Mouse (Mus musculus) 3134 (cell line): ENCODE measurements at regions not wholly inside any gene's neighbourhood (a gene's known extent, or its start where the extent isn't known, plus 50 kb on each side); places are given as distances from the start of the nearest gene placed in this dataset.

Source experiments
- DNase-seq: peaks from one replicate; pipeline ENCODE4 v3.0.0-alpha.2; 2011; ENCODE audit warnings: low spot score; ENCODE audit not compliant: insufficient read length; ENCODE audit errors: extremely low read depth

DNA sequence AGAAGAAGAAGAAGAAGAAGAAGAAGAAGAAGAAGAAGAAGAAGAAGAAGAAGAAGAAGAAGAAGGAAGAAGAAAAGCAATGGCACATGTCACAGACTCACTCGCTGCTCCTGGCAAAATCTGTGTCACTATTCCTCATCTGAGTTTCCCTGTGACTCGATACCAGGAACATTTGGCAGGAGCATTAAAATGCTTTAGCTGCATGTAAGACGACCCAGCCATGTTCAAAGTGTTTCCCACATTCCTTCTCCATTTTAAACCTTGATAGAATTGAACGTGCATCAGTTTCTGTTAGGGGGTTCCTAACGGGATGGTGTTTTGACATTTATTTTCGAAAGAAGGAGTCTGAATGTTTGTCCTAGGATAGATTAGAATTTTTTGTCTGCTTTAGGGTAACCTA lies 51.2 kb upstream of the Pja2 start:
- DNase-seq = no peak

DNA sequence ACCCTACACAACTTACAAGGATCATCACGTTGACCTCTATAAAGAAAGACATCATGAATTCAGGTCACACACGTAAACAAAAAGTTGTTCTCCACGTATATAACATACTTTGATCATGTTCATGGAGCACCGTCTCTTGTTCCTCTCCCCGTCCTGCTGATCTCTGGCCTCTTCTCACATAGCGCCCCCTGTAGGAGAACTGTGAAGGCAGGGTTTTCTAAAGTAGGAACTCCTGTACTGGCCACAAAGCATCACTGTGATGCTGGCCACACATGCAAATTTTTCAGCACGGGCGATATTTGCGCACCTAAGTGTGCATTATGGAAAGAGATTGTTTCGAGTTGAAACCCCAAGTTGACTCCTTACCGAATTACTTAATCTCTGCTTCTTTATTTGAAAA lies 51.9 kb upstream of the Pja2 start:
- DNase-seq = no peak

DNA sequence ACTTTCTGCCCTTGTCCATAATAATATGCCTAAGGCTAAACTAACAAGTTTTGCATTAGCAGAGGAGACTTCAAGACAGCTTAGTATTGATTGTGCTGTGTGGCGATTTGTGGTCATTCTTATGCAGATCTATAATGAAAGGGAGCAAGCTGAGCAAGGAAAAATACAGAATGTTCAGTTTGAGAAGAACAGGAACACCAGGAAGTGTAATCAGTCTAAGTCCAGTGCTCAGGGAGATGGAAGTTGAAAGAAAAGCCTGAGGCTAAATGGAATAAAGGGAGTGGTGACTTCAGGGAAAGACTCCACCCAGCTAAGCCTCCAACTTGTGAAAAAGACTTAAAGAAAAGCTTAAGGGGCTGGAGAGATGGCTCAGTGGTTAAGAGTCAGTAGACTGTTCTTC lies 58.6 kb upstream of the Pja2 start:
- no peak for DNase-seq

DNA sequence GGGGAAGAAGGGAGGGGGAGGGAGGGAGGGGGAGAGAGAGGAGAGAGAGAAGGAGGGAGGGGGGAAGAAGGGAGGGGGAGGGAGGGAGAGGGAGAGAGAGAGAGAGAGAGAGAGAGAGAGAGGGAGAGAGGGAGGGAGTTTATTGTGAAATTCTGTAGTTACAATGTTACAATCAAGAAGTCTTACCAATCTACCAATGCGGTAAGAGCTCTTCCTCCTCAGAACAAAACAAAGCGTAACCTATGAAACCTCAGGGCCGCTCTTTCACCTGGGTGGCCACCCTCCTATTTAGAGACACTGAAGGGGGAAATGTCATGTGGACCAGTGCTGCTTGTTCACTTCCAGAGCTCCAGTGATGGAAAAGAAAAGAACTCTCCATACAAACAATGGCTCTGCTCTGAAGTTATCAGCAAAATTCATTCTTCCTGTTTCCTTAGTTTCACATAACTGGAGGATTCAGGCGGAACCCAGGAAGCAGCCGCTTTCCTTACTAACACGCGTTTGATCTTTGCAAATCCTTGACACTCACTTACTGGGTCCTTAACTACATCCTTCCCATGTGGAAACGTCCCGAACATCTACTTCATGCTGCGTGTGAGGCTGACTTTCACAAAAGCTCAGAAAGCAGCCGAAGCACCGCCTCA lies 65.7 kb upstream of the Pja2 start:
- DNase-seq = no peak

DNA sequence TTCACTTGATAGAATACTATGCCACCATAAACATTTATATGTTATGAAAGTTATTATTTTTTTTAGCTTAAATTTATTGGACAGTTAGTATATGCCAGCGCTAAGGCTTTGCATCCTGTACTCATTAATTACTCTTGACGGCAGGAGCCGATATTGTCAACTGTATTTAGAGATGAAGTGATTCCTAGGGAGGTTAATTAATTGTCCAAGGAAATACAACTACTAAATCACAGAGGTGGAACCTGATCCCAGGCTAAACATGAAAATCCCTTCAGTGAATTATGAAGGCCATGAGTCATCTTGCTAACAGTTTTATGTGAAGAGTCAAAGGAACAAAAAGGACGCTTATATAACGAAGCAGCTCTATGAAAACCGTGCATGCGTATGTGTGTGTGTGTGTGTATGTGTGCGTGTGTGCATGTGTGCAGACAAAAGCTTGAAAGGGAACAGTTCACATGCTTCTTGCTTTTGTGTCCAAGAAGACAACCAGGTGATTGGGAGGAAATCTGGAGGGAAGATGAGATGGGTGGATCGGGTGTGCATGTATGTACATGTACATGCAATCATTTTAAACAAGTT lies 66.5 kb upstream of the Pja2 start:
- no peak for DNase-seq

DNA sequence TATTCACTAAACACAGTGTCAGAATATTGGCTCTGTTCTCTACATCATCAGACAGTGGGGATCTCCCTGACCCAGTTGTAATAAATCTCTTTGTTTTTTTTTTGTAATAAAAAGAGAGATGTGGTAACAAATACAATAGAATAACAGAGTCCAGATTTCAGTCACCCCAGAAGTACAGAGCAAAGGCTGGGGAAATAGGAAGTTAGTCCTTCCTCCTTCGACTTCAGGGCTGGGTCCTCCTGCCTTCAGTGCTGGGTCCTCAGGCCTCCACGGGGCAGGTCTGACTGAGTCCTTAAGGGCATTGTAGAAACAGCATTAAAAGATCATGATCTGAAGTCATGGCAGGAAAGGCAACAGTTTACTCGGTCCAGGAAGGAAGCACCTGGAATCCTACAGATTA lies 67.0 kb upstream of the Pja2 start:
- no peak for DNase-seq

DNA sequence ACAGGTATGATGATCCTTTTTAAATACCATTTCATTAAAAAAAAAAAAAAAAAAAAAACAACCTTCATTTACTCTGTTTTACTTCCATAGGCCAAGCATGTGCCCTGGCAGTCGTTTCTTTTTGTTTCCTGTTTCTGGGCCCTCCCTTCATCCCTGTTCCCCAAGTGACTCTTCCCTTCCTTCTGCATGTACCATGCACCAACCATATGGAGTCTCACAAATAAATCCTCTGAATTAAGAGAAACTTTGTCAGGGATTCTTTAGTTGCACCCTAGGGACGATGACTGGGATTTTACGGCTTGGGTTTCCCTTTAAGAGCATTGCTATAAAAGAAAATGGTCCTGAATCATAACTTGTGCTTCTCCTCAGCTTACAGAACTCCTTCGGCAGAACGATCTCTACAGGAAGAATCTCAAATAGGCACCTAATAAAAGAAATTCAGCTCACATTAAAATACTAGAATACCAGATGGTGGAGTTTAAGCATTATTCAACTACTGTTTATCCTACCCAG lies 75.1 kb upstream of the Pja2 start:
- DNase-seq = peak; percentile 35

DNA sequence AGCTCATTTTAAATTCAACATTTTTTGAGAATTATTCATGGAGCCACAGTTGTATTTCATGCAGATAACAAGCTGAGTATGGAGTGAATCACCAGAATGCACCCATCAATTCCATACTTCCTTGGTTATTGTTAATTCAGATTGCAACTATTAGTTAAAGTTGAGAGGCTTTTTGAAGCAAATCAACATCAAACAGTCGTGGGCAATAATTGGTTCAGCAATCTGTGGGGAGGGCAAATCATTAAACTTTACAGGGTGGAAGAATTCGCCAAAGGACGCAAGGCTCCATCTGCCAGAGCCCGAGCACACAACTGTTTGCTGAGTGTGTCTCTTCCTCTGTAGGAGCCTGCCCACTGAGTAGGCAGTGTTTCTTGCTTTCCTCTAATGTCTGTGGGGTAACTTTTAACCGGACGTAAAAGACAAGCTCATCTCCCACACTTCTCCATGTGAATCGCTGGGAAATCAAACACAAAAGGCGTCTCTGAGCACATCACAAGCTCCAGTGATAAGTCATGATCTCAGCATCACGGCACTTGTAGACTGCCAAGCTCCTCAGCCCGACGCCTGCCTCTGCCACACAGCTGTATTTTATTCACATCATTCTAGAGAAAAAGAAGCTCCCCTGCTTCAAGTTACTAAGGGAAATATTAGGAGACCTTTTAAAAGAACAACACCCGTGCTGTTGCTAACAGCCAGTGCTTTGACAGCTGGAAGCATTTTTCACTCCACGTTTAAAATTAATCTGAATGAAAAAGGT lies 75.7 kb upstream of the Pja2 start:
- DNase-seq = peak; percentile 52

DNA sequence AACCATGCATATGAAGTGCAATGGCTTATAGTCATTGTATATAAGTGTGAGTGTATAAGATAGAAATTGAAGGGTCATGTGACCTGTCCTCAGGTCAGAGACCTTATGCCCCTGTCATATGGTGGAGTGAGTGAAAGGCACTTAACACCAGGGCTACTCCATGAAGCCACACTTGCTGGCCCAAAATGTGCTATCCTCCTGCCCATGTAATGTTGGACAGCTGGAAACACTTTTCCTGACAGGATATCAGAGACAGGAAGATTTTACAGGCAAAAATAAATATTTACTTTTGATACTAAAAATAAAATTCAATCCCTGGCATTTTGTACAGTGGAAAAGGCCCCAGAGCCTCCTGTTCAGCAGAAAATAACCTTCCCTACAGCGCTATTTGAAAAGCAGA lies 94.1 kb upstream of the Pja2 start:
- no peak for DNase-seq

DNA sequence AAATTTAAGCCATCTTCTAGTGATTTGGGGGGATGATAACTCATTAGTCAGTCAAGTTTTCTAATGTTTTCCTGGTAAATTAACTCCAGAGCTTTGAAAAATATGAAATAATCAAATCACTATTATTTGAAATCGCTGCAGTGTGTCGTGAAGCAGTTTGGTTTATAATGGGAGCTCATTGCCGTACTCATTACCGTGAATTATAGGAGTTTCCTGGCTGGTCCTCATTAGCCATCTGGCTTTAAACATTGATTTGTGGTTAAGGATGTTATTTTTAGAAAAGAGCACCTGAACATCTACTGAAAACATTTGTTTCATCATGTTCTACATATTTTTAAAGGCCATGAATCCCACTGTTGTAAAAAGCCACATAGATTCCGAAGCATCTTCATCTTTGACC lies 94.8 kb upstream of the Pja2 start:
- no peak for DNase-seq

DNA sequence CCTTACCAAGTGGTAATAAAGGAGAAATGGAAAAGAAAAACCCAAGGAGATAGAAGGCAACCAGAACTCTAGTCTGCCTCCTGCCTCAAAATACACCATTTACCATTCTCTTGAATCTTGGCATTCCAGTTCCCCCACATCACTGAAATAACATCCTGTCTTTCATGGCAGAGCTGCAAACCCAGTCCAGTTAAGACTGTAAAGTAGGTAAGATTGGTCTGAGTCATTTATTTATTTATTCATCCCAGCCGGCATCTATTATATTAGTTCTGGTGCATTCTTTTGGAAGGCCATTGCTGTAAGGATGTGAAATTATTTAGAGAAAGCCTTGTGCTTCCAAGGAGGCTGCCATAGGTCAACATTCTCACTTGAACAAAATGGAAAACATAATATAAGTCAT lies 107.9 kb upstream of the Pja2 start:
- no peak for DNase-seq

DNA sequence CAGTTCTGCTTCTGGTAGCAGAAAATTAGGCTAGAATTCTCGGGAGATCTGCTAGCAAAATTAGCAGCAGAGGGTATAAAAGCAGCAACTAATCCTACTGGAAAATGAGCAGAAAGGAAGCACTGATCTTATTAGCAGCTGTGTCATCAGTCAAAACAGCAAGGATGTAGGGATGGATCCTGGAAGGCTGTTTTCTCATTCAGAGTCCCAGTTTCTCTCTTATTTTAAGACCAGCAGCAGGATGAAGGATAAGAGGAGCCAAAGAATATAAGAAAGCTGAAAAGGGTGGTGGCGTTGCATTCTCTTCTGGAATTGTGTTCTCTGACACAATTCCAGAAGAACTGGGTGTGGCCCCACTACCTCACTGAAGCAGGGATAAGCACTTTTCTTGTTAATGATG lies 123.0 kb upstream of the Pja2 start:
- no peak for DNase-seq

DNA sequence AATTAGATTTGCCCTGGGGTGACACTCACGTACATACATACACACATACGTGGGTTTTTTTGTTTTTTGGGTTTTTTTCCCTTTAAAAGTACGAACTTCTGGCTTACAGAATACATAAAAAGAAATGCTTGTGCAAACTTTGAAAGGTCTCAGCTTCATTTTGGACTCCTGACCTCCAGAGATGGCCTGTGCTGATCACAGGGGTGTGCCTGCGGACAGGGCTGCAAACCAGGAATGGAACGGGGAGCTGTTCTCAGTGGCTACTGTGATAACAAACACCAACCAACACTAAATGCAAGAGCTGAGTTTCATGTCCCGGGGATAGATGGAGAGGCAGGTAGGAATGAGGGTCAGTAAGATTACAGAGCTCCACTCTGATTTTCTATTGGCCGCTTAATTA lies 134.3 kb upstream of the Man2a1 start:
- DNase-seq = no peak

DNA sequence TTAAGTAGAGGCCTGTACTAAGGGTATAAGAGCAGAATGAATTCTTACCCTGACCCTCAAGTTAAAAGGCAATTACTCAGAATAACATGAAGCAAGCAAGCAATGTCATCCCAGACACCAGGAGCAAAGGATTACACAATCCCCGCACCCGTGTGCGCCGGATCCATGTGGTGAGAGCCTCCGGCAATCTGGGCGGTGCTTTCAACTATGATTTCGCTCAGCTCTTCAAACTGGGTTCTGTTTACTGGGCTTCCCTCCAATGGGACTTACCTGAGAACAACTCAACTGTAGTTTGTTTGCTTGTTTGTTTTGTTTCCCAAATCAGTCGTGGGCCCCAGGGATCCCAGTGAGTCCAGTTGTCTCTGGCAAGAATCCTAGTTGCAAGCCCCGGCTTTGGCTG lies 133.8 kb upstream of the Man2a1 start:
- no peak for DNase-seq

DNA sequence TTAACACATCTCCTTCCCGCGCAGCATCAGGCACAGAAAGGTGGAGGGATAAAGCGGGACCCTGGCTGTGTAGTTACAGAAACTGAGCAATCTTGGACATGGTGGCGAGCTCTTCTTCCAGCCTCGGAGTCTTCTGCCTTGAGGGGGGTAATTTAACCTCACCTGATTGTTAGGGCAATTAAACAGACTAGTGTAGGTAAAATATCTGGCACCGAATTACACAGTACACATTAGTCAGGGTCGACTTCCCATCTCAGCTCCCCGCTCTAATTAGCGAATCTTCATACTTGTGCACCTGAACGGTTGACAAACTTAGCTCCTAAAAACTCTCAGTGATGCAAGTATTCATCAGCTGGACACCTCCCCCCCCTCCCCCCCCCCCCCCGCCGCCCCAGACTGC lies 133.2 kb upstream of the Man2a1 start:
- no peak for DNase-seq

DNA sequence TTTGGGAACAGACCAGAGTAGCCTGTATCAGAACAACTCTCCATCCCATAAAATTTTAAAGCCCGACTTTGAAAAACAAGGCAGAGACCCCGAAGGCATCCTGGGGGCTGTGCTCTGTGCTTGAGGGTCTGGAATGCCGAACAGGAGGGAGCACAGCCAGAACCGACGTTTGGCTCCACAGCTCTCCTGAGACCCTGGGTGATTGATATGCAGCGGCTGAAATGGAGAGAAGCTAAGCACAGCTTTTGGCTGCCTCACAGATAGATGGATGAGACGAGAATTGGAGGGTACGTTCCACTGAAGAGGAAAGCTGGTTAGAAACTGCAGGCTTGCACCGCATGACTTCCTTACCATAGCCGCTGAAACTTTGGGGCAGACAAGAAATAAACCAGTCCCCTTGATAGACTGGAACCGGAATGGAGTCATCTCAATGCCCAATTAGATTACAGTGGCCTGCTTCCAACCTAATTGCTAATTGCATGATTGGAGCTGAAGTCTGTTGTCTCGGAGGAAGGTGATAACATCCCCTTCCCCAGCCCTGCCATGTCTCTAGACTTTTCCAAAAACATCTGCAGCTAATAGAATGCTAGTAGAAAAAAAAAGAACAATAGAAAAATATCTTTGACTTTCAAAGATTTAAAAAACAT lies 130.7 kb upstream of the Man2a1 start:
- no peak for DNase-seq

DNA sequence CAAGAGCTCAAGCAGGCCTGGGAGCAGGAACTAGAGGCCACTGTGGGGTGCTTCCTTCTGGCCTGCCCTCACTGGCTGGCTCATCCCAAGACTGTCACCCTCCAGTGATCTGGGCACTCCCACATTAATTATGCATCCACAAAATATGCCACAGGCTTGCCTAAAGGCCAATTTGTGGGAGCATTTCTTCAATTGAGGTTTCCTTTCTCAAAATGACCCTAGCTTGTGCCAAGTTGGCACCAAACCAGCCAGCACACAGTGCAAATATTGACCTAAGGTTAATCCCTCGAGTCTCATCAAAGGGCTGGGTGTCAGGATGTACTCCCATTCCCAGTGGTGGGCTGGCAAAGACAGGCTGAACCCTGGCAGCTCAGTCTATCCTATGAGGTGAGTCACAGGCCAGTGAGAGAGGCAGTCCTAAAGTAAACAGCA lies 119.9 kb upstream of the Man2a1 start:
- peak; percentile 62 for DNase-seq

DNA sequence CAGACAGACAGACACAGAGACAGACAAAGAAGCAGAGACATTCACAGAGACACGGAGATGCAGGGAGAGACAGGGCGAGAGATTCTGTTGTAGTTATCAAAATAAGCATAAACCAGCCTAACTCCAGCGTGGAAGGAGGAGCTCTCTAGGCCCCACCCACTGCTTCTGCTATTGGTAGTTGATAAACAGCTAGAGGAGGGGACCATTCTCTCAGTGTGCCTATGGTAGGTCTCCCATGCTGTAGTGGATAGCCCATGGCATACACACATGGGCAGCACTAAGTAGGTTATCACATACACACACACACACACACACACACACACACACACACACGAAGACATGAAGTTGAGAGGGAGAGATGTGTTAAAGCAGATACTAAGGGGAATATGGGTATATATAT lies 115.7 kb upstream of the Man2a1 start:
- DNase-seq = no peak

DNA sequence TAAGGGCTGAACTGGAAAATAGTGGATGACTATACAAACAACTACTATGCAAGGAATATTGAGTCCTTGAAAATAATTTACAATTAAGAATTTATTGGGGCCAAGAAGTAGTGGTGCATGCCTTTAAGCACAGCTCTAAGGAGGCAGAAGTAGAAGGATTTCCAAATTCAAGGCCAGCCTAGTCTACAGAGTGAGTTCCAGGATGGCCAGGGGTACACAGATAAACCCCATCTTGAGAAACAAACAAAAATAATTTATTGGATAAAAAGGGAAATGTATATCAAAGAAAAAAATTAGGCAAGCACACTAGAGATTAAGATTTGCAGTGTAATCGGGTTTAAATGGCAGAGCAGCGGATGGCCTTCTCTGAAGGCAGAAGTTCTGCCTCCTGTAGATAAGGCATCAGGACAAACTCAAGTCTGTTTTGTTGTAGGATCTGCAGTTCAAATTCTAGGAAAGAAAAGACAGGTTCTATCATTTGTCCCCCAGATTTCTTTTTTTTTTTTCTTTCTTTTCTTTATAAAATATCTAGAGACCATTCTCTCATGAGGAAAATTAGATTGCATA lies 110.7 kb upstream of the Man2a1 start:
- no peak for DNase-seq

DNA sequence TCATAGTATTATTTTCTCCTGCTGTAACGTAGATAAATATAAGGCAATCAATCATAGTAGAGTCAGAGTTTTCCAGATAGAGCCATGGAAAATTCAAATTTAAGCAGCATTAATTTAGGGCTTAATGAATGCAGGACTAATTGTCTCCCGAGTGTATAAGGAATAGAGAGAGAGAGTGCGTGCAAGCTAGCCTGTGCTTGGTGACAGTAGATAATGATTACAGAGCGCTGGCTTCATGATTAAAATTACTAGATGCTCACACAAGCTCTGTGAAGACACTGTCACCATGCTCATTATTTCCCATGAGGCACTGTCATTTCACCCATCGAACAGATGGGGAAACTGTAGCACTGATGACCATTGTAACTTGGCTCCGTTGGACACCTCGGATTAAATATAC lies 109.9 kb upstream of the Man2a1 start:
- DNase-seq = no peak

DNA sequence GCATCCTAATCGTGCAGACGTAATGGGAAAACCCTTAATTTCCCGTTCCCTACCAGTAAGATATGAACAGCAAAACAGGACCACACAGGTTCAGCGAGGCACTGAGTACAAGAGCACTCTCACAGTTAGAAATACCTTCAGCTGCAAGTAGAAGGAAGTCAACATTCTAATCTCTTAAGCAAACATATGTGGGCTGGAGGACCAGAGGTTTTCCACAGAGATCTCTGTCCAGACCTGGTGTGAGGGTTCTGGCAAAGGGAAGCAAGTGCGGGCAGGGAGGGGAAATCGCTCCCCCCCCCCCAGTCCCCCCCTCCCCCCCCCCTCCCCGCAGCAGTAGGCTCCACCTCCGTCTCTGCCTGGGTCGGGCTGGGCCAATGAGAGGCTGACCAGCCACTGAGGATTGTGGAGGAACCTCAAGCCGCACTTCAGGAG lies 108.6 kb upstream of the Man2a1 start:
- DNase-seq = no peak
